Mouse (Mus musculus) thymus, adult 2 months (tissue): ENCODE data around the gene Tas2r138.

Source experiments
- CTCF ChIP-seq: fragments of 200-500 bp; IDR thresholded peaks from 2 replicates; pipeline ENCODE4 v1.5.1; 2012; ENCODE audit warnings: mild to moderate bottlenecking, control low read depth, low read length, moderate library complexity, borderline replicate concordance; ENCODE audit not compliant: control insufficient read depth, poor library complexity, insufficient read depth; ENCODE audit errors: extremely low read depth
- POLR2A ChIP-seq: fragments of 200-500 bp; IDR thresholded peaks from 2 replicates; pipeline ENCODE4 v1.6.1; 2012; ENCODE audit warnings: mild to moderate bottlenecking, low read length, control low read depth, moderate library complexity; ENCODE audit not compliant: control insufficient read depth, poor library complexity, insufficient read depth; ENCODE audit errors: extremely low read depth

GRCm38 (mm10) chr6:40573618-40574017 lies 39.5 kb downstream of the Tas2r138 start:
- no peak for TF ChIP-seq CTCF
- TF ChIP-seq POLR2A, result no peak
